Mouse (Mus musculus) CH12.LX (cell line): ENCODE data around the gene Olfr975. TPM values are rescaled to one million over a fixed set of nuclear protein-coding genes. Genes with fewer than 3 reads are reported as not detected.
"Not testable (repeated sequence)": the region's sequence is repeated elsewhere in the genome, so short reads cannot be mapped to it uniquely, and the experiment has no call there.

Experiments
- DNase-seq: peaks from one replicate; pipeline ENCODE4 v3.0.0-alpha.2; 2013; ENCODE audit errors: extremely low read depth
- H3K27ac ChIP-seq: 2 replicates; pipeline ENCODE4 v1.5.1; 2012; ENCODE audit warnings: low read depth, mild to moderate bottlenecking, control low read depth, moderate library complexity; ENCODE audit not compliant: insufficient read depth
- H3K27me3 ChIP-seq: replicated peaks from 2 replicates; pipeline ENCODE3; 2012; ENCODE audit warnings: inconsistent platforms
- H3K36me3 ChIP-seq, 2 experiments: replicated peaks in 1 of 2; 2 replicates each; pipeline versions ENCODE3 to v1.6.1; 2012; ENCODE audit warnings: inconsistent platforms in 1 of 2, low read length in 1 of 2, mild to moderate bottlenecking in 1 of 2, mixed read lengths in 1 of 2, moderate library complexity in 1 of 2; ENCODE audit not compliant: control insufficient read depth in 1 of 2, insufficient read depth in 1 of 2
- H3K4me1 ChIP-seq, 2 experiments: 2 replicates each; pipeline ENCODE4 v1.6.1; 2012; ENCODE audit warnings: inconsistent platforms in 1 of 2, moderate library complexity in 1 of 2; ENCODE audit not compliant: insufficient read depth in 2 of 2, control insufficient read depth in 1 of 2
- H3K4me2 ChIP-seq: 2 replicates; pipeline ENCODE4 v1.6.1; 2012; ENCODE audit warnings: low read depth, mild to moderate bottlenecking, control low read depth; ENCODE audit not compliant: poor library complexity, insufficient read depth, severe bottlenecking
- H3K4me3 ChIP-seq, 3 experiments: fragments of 150-350 bp in 1 of 3; sonication (generic) in 1 of 3; replicated peaks in 1 of 3; 2 replicates each; pipeline versions ENCODE3 to v1.5.1; 2011 to 2012; ENCODE audit warnings: low read depth in 2 of 3, low read length in 2 of 3, mild to moderate bottlenecking in 2 of 3, moderate library complexity in 2 of 3, control low read depth in 1 of 3, improper control_type of control experiment in 1 of 3, inconsistent platforms in 1 of 3, mixed read lengths in 1 of 3; ENCODE audit not compliant: poor library complexity in 1 of 3
- H3K79me2 ChIP-seq: replicated peaks from 2 replicates; pipeline ENCODE4 v1.6.1; 2012; ENCODE audit warnings: mild to moderate bottlenecking, moderate library complexity; ENCODE audit not compliant: control insufficient read depth, poor library complexity, insufficient read depth, severe bottlenecking; ENCODE audit errors: extremely low read depth
- H3K9ac ChIP-seq: 2 replicates; pipeline ENCODE4 v1.6.1; 2012; ENCODE audit warnings: low read depth, mild to moderate bottlenecking, control low read depth, moderate library complexity; ENCODE audit not compliant: insufficient read depth
- H3K9me3 ChIP-seq: replicated peaks from 2 replicates; pipeline ENCODE3; 2012; ENCODE audit warnings: low read length, inconsistent platforms, mixed read lengths
- CHD1 ChIP-seq: IDR thresholded peaks from 2 replicates; pipeline ENCODE4 v1.6.1; 2012; ENCODE audit warnings: low read depth, low read length, improper control_type of control experiment, inconsistent platforms
- CHD2 ChIP-seq: IDR thresholded peaks from 2 replicates; pipeline ENCODE4 v1.6.1; 2011; ENCODE audit warnings: low read length, improper control_type of control experiment
- CTCF ChIP-seq, 2 experiments: IDR thresholded peaks in 1 of 2; conservative IDR thresholded peaks in 1 of 2; 2 replicates each; pipeline ENCODE4 v1.5.1; 2011 to 2012; ENCODE audit warnings: low read depth in 2 of 2, low read length in 2 of 2, improper control_type of control experiment in 1 of 2, inconsistent platforms in 1 of 2, mild to moderate bottlenecking in 1 of 2, moderate library complexity in 1 of 2
- E2F4 ChIP-seq: IDR thresholded peaks from 2 replicates; pipeline ENCODE4 v1.6.1; 2011; ENCODE audit warnings: low read depth, low read length, improper control_type of control experiment; ENCODE audit not compliant: insufficient replicate concordance
- EP300 ChIP-seq: IDR thresholded peaks from 2 replicates; pipeline ENCODE4 v1.6.1; 2011; ENCODE audit warnings: low read length, improper control_type of control experiment
- ETS1 ChIP-seq: conservative IDR thresholded peaks from 2 replicates; pipeline ENCODE4 v1.6.1; 2012; ENCODE audit warnings: low read depth, mild to moderate bottlenecking, inconsistent platforms, low read length, improper control_type of control experiment, moderate library complexity
- HCFC1 ChIP-seq: IDR thresholded peaks from 2 replicates; pipeline ENCODE4 v1.6.1; 2012; ENCODE audit warnings: low read depth, mild to moderate bottlenecking, inconsistent platforms, low read length, improper control_type of control experiment
- JUND ChIP-seq: conservative IDR thresholded peaks from 2 replicates; pipeline ENCODE4 v1.6.1; 2011; ENCODE audit warnings: low read depth, low read length, improper control_type of control experiment
- MAX ChIP-seq: IDR thresholded peaks from 2 replicates; pipeline ENCODE4 v1.6.1; 2011; ENCODE audit warnings: low read length, improper control_type of control experiment
- MAZ ChIP-seq: IDR thresholded peaks from 2 replicates; pipeline ENCODE4 v1.6.1; 2012; ENCODE audit warnings: low read depth, mild to moderate bottlenecking, inconsistent platforms, low read length, improper control_type of control experiment, moderate library complexity
- TBP ChIP-seq: conservative IDR thresholded peaks from 2 replicates; pipeline ENCODE4 v1.6.1; 2011; ENCODE audit warnings: low read depth, low read length, improper control_type of control experiment
- ZKSCAN1 ChIP-seq: IDR thresholded peaks from 2 replicates; pipeline ENCODE4 v1.6.1; 2012; ENCODE audit warnings: low read depth, inconsistent platforms, low read length, improper control_type of control experiment, borderline replicate concordance
- ZMIZ1 ChIP-seq: IDR thresholded peaks from 2 replicates; pipeline ENCODE4 v1.6.1; 2012; ENCODE audit warnings: low read depth, mild to moderate bottlenecking, inconsistent platforms, low read length, improper control_type of control experiment
- ZNF384 ChIP-seq: IDR thresholded peaks from 2 replicates; pipeline ENCODE4 v1.6.1; 2012; ENCODE audit warnings: low read depth, low read length, improper control_type of control experiment, inconsistent platforms
- dilution Hi-C: fragments of 300-500 bp; cut with MboI; formaldehyde crosslinking; loops from 2 replicates; pipeline ENCODE4 v1.14.3; 2020; ENCODE audit warnings: low sequenced_read_pairs; ENCODE audit not compliant: extremely low pct_unique_long_range_greater_than_20kb, extremely low pct_ligation_motif_present
- in situ Hi-C: fragments of 300-500 bp; cut with MboI; formaldehyde crosslinking; loops from 3 replicates; pipeline ENCODE4 v1.14.3; 2019; ENCODE audit warnings: low sequenced_read_pairs, low pct_ligation_motif_present, low pct_unique_long_range_greater_than_20kb, mixed read lengths
- polyA plus RNA-seq: library from polyadenylated mRNA; unstranded; fragments of >175 nt; gene quantifications from 2 replicates; pipeline ENCODE4 v1.2.1, GENCODE M21; 2012; ENCODE audit warnings: low read depth; ENCODE audit not compliant: insufficient read length
- total RNA-seq, 2 experiments: library from RNA; depleted of rRNA; stranded (reverse); fragments of 300-350 nt in 1 of 2; fragments of >200 nt in 1 of 2; gene quantifications; 2 replicates each; pipeline ENCODE4 v1.2.3; 2012 to 2014

Gene Olfr975
- total and polyA plus RNA-seq, 3 experiments = not detected

- DNase-seq, H3K27ac ChIP-seq, dilution Hi-C loops, H3K27me3 ChIP-seq, H3K79me2 ChIP-seq, in situ Hi-C loops, H3K36me3 ChIP-seq, H3K9ac ChIP-seq, H3K9me3 ChIP-seq, H3K4me1 ChIP-seq, H3K4me2 ChIP-seq, H3K4me3 ChIP-seq: not testable (repeated sequence)
Measured at GRCm38 (mm10) chr9:39961033-39961432, 9.2 kb upstream of the Olfr975 start, which contains the start of gene Olfr976. TSS of gene Olfr976 (minus strand) at chr9:39961133.

- H3K27me3 ChIP-seq = no peaks in the 10 kb centered on the region
- in situ Hi-C loops = no loop called here
Measured at GRCm38 (mm10) chr9:39937201-39937600, 14.6 kb downstream of the Olfr975 start, which contains the start of gene Olfr974. TSS of gene Olfr974 (plus strand) at chr9:39937501.

GRCm38 (mm10) chr9:39928837-39929236 lies 23.0 kb downstream of the Olfr975 start:
- dilution Hi-C loops, H3K9ac ChIP-seq: not testable (repeated sequence)

More at GRCm38 (mm10) chr9:39937201-39937600, 14.6 kb downstream of the Olfr975 start, which contains the start of gene Olfr974:
- Histone ChIP-seq H3K4me2 (no peak within 1 kb of the TSS), H3K79me2 (no peaks in the 10 kb centered on the region), H3K36me3 (no peaks in the 10 kb centered on the region)
- TF ChIP-seq CTCF (conservative IDR thresholded peaks at IDR 0.05 in 1 of 2, IDR thresholded peaks at IDR 0.05 in 1 of 2; ENCODE audit: low read depth in 2 of 2, low read length in 2 of 2) (no peak), MAZ (no peak), MAX (no peak), TBP (no peak), ZKSCAN1 (no peak), EP300 (no peak), ZNF384 (no peak), ZMIZ1 (no peak), HCFC1 (no peak), JUND (no peak), E2F4 (no peak), CHD2 (no peak), CHD1 (no peak), ETS1 (no peak)
- TF ChIP-seq, all 38 proteins: peak for 0
- Histone ChIP-seq H3K9me3 (no peaks in the 10 kb centered on the region), H3K4me3 (no peak within 1 kb of the TSS), H3K9ac (no peak within 1 kb of the TSS), H3K4me1 (peaks cover 0 to 9% of the 10 kb centered on the region in 2 experiments; a peak in 2 of 4 replicates), H3K27ac (no peak within 1 kb of the TSS)
- dilution Hi-C loops = no loop called here
- DNase-seq = no peak

GRCm38 (mm10) chr9:39927975-39928836 lies 23.6 kb downstream of the Olfr975 start:
- DNase-seq, in situ Hi-C loops, H3K4me1 ChIP-seq, H3K27ac ChIP-seq, dilution Hi-C loops, H3K79me2 ChIP-seq, H3K9me3 ChIP-seq, H3K36me3 ChIP-seq, H3K27me3 ChIP-seq, H3K4me3 ChIP-seq, H3K9ac ChIP-seq, H3K4me2 ChIP-seq: not testable (repeated sequence)

More at GRCm38 (mm10) chr9:39928837-39929236, 23.0 kb downstream of the Olfr975 start:
- H3K79me2 ChIP-seq, DNase-seq, H3K27ac ChIP-seq, H3K4me3 ChIP-seq, H3K4me2 ChIP-seq, H3K9me3 ChIP-seq, in situ Hi-C loops, H3K4me1 ChIP-seq, H3K36me3 ChIP-seq, H3K27me3 ChIP-seq: not testable (repeated sequence)
